Mouse (Mus musculus): ENCODE measurements at regions not wholly inside any gene's neighbourhood (a gene's known extent, or its start where the extent isn't known, plus 50 kb on each side); places are given as distances from the start of the nearest gene placed in this dataset.

DNA sequence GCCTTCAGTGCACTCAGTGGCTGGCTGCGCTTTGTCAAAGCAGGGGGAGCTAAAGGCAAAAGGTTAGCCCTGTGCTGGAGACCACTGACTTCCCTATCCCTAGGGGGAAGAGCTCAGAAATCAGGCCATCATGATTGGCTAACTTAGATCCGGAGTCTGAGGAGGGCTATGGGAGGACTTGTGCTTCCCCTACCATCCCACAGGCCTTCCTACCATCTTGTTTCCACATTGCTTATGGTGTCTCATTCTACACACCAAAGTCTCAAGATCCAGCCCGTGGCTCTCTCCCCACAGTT, 72.9 kb upstream of the 1700024P04Rik start:
- DNase-seq (ENCODE audit: low spot score): no peak

DNA sequence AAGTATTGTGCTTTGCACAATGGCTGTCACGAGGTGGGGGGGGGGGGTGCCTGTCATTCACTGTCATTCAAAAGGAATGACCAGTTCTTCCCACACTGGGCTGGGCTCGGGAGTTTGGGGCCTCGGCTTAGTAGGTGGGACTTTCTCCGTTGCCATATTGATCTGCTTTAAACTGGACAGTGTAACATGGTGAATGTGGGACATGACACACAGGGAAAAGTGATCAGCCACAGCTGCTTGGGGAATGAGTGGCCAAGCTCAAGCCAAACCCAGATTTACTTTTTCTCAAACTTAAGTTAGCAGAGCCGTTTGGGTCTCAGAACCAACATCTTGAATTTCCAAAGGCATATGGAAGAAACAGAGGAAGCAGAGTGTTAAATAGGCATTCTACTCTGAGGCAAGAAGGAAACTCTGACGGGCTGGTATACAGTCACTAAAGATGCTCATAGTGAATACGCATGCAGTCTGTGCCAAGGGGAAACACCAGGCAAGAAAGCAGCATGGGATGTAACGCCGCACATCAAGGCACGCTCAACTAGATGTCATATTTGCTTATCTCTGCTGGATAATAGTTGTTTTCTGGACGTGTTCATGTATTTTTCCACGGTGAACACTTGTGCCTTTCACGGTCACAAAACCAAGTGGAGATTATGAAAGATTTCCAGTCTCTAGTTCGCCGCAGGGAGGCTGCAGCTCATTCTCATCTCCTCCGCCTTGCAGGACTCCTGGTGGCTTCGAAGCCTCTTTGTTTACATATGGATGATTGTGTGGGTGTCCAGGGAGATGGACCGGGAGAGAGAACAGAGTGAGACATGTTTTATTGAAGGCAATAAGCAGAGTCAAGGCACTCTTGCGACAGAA, 72.3 kb upstream of the 1700024P04Rik start:
- DNase-seq (ENCODE audit: low spot score): no peak

DNA sequence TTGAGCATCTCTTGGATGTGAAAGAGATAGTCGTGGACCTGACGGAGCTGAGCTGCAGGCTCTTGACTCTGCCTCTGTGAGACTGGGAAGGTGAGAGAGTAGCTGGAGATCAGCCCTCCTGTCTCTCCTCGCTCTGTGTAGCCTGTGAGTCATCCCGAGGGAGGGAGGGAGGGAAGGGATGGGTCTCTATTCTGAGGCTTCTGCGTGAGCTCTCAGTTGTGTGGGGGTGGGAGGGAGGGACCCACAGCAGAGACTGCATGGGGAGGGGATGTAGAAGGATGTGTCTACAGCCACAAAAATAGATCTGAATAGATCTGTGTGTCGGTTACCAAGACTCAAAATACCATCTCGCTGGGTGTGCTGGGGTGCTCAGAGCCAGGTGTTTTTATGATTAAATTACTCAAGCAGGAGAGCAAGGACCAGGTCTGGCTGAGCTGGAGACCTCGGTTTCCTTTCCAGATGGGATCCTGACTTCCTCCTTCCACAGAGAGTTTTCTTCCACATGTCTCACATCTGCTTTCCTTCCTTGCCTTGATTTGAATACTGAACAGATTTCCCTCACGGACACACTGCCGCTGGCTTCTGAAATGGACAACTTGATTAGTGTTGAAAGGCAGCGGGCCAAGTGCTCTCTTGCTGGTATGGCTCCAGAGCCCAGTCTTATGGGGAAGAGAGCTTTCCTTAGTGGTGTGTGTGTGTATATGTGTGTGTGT, 71.4 kb upstream of the 1700024P04Rik start:
- DNase-seq (ENCODE audit: low spot score): no peak

DNA sequence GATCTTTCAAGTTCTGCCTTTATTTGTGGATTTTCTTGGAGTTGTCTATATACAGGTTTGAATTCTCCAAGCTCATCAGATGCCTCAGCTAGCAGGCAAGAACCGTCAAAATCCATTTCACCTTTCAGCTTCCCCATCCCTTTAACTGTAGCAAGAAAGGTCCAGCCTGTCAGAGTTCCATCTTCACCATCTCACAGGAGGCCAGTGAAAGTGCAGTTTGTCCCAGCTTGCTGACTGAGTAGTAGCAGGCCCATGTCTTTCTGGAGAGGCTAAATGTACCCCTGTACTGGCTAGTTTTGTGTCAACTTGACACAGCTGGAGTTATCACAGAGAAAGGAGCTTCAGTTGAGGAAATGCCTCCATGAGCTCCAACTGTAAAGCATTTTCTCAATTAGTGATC, 67.7 kb upstream of the 1700024P04Rik start:
- no peak for DNase-seq (ENCODE audit: low spot score)

- no peak for DNase-seq (ENCODE audit: low spot score)
Measured at GRCm38 (mm10) chr13:99049699-99050098, 65.3 kb upstream of the 1700024P04Rik start.

DNA sequence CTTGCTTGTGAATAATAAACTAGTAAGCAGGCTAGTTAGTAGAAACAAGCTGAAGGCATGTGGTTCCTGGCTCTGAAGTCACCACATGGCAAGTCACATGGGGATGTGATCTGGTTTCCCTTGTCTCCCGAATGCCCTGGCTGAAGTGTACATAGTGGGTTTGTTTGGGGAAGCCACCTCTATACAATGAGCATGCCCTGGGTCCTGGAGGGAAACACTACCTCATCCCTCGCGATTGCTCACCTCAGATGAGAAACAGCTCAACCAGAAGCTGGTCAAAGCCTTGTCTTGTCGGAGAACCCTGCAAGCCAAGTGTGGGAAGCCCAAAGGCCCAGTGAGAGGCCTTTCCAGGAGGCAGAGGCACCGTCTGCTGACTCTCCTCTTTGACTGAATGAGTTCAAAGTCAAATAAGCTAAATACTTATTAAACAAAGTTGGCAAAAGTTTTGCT, 64.3 kb upstream of the 1700024P04Rik start:
- DNase-seq (ENCODE audit: low spot score): no peak

GRCm38 (mm10) chr13:99047219-99047618, 62.9 kb upstream of the 1700024P04Rik start:
- no peak for DNase-seq (ENCODE audit: low spot score)

DNA sequence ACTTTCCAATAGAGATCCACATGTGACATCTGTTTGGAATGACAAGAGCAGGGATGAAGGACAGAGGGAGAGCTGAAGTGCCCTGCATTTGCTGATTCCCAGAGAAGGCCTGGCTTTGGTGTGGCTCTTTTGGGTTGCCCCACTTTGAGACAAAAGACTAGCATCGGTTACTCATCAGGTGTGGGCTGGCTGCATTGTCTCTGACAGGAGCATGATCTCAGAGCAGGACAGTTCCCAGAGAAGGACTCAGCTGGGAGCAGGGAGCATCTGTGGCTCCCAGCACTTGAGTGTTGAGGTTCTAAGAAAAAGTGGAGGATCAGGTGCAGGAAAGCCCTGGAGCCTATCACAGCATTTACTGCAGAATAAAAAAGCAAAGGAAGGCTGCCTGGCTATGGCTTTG, 62.4 kb upstream of the 1700024P04Rik start:
- no peak for DNase-seq (ENCODE audit: low spot score)

GRCm38 (mm10) chr13:99042086-99042485, 57.7 kb upstream of the 1700024P04Rik start:
- DNase-seq (ENCODE audit: low spot score): no peak

- DNase-seq (ENCODE audit: low spot score): no peak
Measured at GRCm38 (mm10) chr13:99041256-99041655, 56.9 kb upstream of the 1700024P04Rik start.

- DNase-seq (ENCODE audit: low spot score): no peak
Measured at GRCm38 (mm10) chr13:99040846-99041245, 56.5 kb upstream of the 1700024P04Rik start.

DNA sequence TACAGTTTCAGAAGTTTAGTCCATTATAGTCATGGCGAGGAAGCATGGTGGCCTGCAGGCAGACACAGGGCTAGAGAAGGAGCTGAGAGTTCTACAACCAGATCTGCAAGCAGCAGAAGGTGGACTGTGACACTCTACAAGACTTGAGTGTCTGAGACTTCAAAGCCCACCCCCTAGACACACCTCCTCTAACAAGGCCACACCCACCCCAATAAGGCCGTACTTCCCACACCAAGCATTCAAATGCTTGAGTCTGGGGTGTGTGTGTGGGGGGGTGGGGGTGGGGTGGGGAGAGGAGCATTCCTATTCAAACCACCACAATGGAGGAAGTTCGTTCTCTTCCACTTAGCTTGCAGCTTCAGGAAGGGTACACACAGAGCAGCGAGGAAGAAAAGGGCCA, 55.8 kb upstream of the 1700024P04Rik start:
- no peak for DNase-seq (ENCODE audit: low spot score)

DNA sequence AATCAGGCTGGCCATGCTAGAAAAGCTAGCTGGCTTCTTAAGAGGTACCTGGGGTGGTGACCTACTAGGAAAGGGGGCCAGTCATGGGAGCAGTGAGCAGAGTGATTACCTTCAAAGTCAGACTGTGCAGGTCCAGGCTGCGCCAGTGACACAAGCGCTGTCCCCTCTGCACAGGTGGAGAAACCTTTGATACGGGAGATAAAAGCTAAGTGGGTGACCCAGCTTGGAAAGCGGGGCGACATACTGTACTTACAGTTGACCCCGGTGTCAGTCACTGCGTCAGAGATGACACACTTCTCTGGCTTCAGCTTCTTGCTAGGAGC, 54.7 kb upstream of the 1700024P04Rik start:
- DNase-seq (ENCODE audit: low spot score): no peak

DNA sequence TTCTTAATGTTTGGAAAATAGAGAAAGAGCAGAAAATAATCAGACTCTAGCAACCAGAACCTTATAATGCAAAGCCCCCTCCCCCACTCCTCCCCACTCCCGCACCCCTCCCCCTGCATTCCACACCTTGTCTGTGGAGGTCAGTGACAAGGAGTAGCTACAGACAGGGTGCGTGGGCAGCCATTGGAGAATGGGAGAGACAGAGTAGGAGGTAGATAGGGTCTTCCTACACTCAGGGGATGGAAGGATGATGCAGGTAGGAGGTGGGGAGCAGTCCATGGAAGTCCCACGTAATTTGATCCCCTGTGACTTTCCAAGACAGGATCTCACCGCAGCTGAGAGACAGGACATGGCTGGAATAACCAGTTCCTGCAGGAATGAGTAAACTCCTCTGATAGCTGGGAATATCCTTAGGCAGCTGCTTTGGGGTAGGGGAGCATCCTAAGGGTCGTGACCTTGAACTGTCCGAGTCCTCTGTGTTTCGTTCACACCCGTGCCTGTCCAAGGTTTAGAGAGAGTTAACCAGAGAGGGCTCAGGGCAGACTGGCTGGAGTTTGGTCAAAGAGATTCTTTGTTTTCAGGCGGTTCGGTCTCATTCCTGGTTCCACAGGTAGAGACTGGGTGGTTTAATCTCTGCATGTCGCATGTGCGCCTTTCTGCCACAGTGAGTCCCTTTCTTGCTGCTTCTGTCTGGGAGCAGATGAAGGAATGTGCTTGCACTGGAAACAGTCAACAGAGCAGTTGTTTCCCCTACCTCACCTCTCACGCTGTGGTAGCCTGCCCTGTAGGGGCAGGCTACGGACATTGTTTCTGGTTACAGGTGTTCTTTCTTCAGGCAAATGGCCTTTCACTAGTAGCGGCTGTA, 54.1 kb upstream of the 1700024P04Rik start:
- DNase-seq (ENCODE audit: low spot score): no peak

- no peak for DNase-seq (ENCODE audit: low spot score)
Measured at GRCm38 (mm10) chr13:99037131-99037530, 52.8 kb upstream of the 1700024P04Rik start.

All from ovary, postnatal 36 days (tissue).